In genomic region chr4:124149771-124150451, GRCm38 (mm10) we compare ENCODE assay signal across 8 mouse cellular contexts.
DNase-seq lines count a peak whose midpoint lies in the region; ATAC-seq lines count a peak whose summit lies in the region.

No protein-coding gene starts in this region.

- no peak overlapping the region for H3K27ac ChIP-seq in lung, embryonic 16.5 days (ENCODE audit: low read length)
- no peak overlapping the region for H3K27ac ChIP-seq in limb, embryonic 15.5 days
- H3K27ac ChIP-seq in stomach, embryonic 15.5 days: no peak overlapping the region

- peaks cover 6% of the 10 kb centered on the region; the same call in 1 of the 2 replicates for H3K27me3 ChIP-seq in lung, embryonic 16.5 days (ENCODE audit: control insufficient read depth, insufficient read depth, low read depth, low read length)
- peaks cover 27% of the 10 kb centered on the region for H3K27me3 ChIP-seq in limb, embryonic 15.5 days
- 0 out of 2 replicates have a peak, but pooled peaks cover 7% of the 10 kb centered on the region for H3K27me3 ChIP-seq in stomach, embryonic 15.5 days (replicated peaks)

- H3K9me3 ChIP-seq in lung, embryonic 16.5 days (ENCODE audit: control insufficient read depth, low read length): no peaks in the 10 kb centered on the region
- no peaks in the 10 kb centered on the region for H3K9me3 ChIP-seq in limb, embryonic 15.5 days
- H3K9me3 ChIP-seq in stomach, embryonic 15.5 days: no peaks in the 10 kb centered on the region

- H3K9ac ChIP-seq in lung, embryonic 16.5 days (ENCODE audit: low read length): no peak overlapping the region
- no peak overlapping the region for H3K9ac ChIP-seq in limb, embryonic 15.5 days
- no peak overlapping the region for H3K9ac ChIP-seq in stomach, embryonic 15.5 days

- H3K4me1 ChIP-seq in lung, embryonic 16.5 days (replicated peaks; ENCODE audit: control insufficient read depth, insufficient read depth, low read length): no peaks in the 10 kb centered on the region
- H3K4me1 ChIP-seq in limb, embryonic 15.5 days: peaks cover 13% of the 10 kb centered on the region; the same call in 1 of the 2 replicates
- no peaks in the 10 kb centered on the region for H3K4me1 ChIP-seq in stomach, embryonic 15.5 days

- 0 out of 2 replicates have a peak, but pooled peaks have one; percentile 10 for ATAC-seq in lung, embryonic 16.5 days (ENCODE audit: low read depth)
- ATAC-seq in limb, embryonic 15.5 days (ENCODE audit: insufficient number of reproducible peaks, low FRiP score, low TSS enrichment, low read depth): no peak
- no peak for ATAC-seq in stomach, embryonic 15.5 days (ENCODE audit: insufficient read depth, low FRiP score, low read depth)

- peak overlapping the region; percentile 18; the same call in 1 of the 2 replicates for H3K4me2 ChIP-seq in lung, embryonic 16.5 days (ENCODE audit: low read depth, low read length)
- H3K4me2 ChIP-seq in limb, embryonic 15.5 days: peak overlapping the region; percentile 26
- peak overlapping the region; percentile 30; the same call in 1 of the 2 replicates for H3K4me2 ChIP-seq in stomach, embryonic 15.5 days

- no peaks in the 10 kb centered on the region for H3K36me3 ChIP-seq in lung, embryonic 16.5 days (ENCODE audit: control insufficient read depth, insufficient read depth, low read length)
- no peaks in the 10 kb centered on the region for H3K36me3 ChIP-seq in limb, embryonic 15.5 days
- no peaks in the 10 kb centered on the region for H3K36me3 ChIP-seq in stomach, embryonic 15.5 days

- H3K4me3 ChIP-seq in lung, embryonic 16.5 days (ENCODE audit: low read length): no peak overlapping the region
- no peak overlapping the region for H3K4me3 ChIP-seq in limb, embryonic 15.5 days
- H3K4me3 ChIP-seq in stomach, embryonic 15.5 days (replicated peaks): no peak overlapping the region

- peak; percentile 15 to 43 for DNase-seq in cerebellum, postnatal 14 days
- no peak for DNase-seq in cerebellum, adult 9-11 months
- no peak for DNase-seq in lung, postnatal 10 days
- DNase-seq in urinary bladder, adult 2 months (ENCODE audit: low spot score): no peak
- no peak for DNase-seq in right cerebral cortex, postnatal 10 days (ENCODE audit: low spot score in 2 of 2)

- WGBS in lung, embryonic 16.5 days: 7% methylated on average over 16 of the region's 16 CpGs
- 11% methylated on average over 16 of the region's 16 CpGs for WGBS in limb, embryonic 15.5 days
- WGBS in stomach, embryonic 15.5 days: 9% methylated on average over 16 of the region's 16 CpGs

Comparison
In these comparisons a context has a peak if more than half of its experiments do, and no peak if none do; other contexts are left out.
1. DNase-seq: peak in cerebellum, postnatal 14 days (2 of 2); none in cerebellum, adult 9-11 months (single experiment), lung, postnatal 10 days (single experiment), urinary bladder, adult 2 months (single experiment) and right cerebral cortex, postnatal 10 days (0 of 2).
2. Peak in every context shown above with its lines, with median percentiles within 50 percentile points of each other: H3K4me2 ChIP-seq.